Mouse (Mus musculus) central nervous system, embryonic 14 days (tissue): ENCODE results near the gene Wnt9a. TPM values are rescaled to one million over a fixed set of nuclear protein-coding genes. Genes with fewer than 3 reads are reported as not detected.

ENCODE experiments used
- polyA plus RNA-seq: library from polyadenylated mRNA; depleted of rRNA; stranded (reverse); fragments of >200 nt; gene quantifications from 2 replicates; pipeline ENCODE4 v1.2.3, GENCODE M21; 2012; rRNA removed

The Wnt9a gene
- 3.6 and 5.2 TPM in 2 replicates for polyA plus RNA-seq

DNA sequence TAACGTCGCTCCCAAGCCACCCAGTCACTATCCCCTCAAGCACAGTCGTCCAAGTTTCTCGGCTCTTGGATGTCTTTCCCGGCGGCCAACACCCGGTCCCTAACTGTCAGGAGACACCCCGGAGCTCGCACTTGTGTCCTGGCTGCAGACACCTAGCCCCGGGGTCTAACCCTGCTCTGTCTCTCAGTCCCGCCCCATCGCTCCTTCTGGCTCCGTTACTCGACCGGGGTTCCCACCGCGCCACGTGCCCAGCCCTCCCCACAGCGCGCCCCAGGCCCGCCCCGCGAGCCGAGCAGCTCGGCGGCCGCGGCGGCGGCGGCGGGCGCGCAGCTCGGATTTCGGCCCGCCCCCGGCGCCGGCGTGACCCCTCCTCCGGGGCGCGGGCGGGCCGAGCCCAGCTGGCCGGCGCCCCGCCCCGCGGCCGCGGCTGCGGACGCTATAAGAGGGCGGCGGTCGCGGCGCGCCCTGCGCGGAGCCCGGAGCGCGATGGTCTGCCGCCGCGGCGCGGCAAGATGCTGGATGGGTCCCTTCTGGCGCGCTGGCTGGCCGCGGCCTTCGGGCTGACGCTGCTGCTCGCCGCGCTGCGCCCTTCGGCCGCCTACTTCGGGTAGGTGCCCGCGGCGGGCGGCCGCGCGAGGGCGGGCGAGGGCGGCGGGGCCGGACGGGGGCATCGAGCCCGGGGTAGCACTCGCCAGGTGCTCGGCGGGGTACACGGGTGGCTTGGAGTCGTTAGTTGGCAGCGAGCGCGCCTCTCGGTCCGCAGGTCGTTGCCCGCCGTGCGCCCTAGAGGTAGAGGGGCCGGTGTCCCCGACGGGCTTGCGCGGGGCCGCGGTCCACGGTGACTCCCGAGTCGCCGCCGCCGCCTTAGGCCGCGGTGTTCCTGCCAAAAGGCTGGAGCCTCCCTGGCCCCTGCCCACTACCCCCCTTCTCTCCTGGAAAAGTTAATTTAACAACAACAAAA lies at the start of gene Wnt9a:
Wnt9a (plus strand) TSS at position 468 of the 961 bp plus-strand sequence.

GRCm38 (mm10) chr11:59290702-59291303 lies 15.9 kb upstream of the Wnt9a start, which contains the start of gene Wnt3a:
Wnt3a (minus strand) TSS chr11:59290752.

GRCm38 (mm10) chr11:59375475-59375874 lies 68.7 kb downstream of the Wnt9a start, which contains the start of gene Prss38:
Prss38 (minus strand) TSS chr11:59375657.

Other genes with a start within 250 kb of the Wnt9a start
- gene Obscn, start 170.5 kb upstream of the Wnt9a start, polyA plus RNA-seq: 0.74 and 2.6 TPM in 2 replicates
- 6.6 and 6.9 TPM in 2 replicates for gene Iba57, start 143.2 kb upstream of the Wnt9a start, polyA plus RNA-seq
- gene Gjc2, start 123.7 kb upstream of the Wnt9a start, polyA plus RNA-seq: 0.64 and 0.93 TPM in 2 replicates
- 138 and 152 TPM in 2 replicates for gene Guk1, start 114.7 kb upstream of the Wnt9a start, polyA plus RNA-seq
- gene Mrpl55, start 104.4 kb upstream of the Wnt9a start, polyA plus RNA-seq: 44.4 and 50.2 TPM in 2 replicates
- 39.9 and 41.4 TPM in 2 replicates for gene 2310033P09Rik, start 98.6 kb upstream of the Wnt9a start, polyA plus RNA-seq
- 564 and 587 TPM in 2 replicates for gene Arf1, start 78.7 kb upstream of the Wnt9a start, polyA plus RNA-seq
- 0.91 and 0.98 TPM in 2 replicates for gene Wnt3a, start 16.2 kb upstream of the Wnt9a start, polyA plus RNA-seq
- 0.14 and 0.20 TPM in 2 replicates for gene Prss38, start 68.7 kb downstream of the Wnt9a start, polyA plus RNA-seq
- 13.9 TPM in 2 replicates for gene Jmjd4, start 143.1 kb downstream of the Wnt9a start, polyA plus RNA-seq
- gene Snap47, start 144.3 kb downstream of the Wnt9a start, polyA plus RNA-seq: 283 and 284 TPM in 2 replicates
- gene Zfp867, start 165.5 kb downstream of the Wnt9a start, polyA plus RNA-seq: 7.0 and 7.8 TPM in 2 replicates
- 13.5 and 14.5 TPM in 2 replicates for gene Zkscan17, start 219.8 kb downstream of the Wnt9a start, polyA plus RNA-seq
- gene Nlrp3, start 234.6 kb downstream of the Wnt9a start, polyA plus RNA-seq: 0.39 and 0.55 TPM in 2 replicates